Mouse (Mus musculus): ENCODE results near the gene Plxna1. TPM values are rescaled to one million over a fixed set of nuclear protein-coding genes. Genes with fewer than 3 reads are reported as not detected.

The Plxna1 gene
- polyA plus RNA-seq, 1 experiment from 2014 or later, result 41.4 TPM

DNA sequence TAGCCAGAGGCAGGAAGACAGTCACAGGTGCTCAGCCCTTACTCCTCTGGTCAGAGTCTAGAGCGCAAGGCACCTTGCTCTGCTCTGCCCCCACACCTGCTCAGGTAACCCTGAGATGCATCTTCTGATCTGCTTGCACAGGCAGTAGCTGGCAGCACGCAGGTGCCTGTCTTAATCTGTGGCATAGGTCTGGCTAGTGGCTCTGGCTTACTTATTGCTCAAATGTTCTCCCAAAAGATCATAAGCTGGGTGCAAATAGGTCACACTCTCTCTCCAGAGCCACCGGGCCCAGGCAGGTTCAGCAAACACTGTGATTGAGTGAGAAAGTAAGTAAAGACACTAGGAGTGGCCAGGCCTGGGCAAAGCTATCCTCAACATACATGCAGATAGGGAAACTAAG, 3.2 kb downstream of the Plxna1 start:
- H3K4me1 ChIP-seq (replicated peaks), result peaks cover 81% of the 10 kb centered on the region
- H3K9me3 ChIP-seq, result no peaks in the 10 kb centered on the region
- peak overlapping the region; percentile 53; the same call in 1 of the 2 replicates for H3K27ac ChIP-seq (replicated peaks)
- peak overlapping the region; percentile 99; the same call in 1 of the 2 replicates for H3K9ac ChIP-seq
- H3K27me3 ChIP-seq, result peaks cover 7% of the 10 kb centered on the region
- H3K4me3 ChIP-seq, result peak overlapping the region; percentile 99
- no peak for ATAC-seq (ENCODE audit: low read depth)
- peaks cover 36% of the 10 kb centered on the region for H3K36me3 ChIP-seq
- peak overlapping the region; percentile 92 for H3K4me2 ChIP-seq
- 90% methylated on average over 3 of the region's 3 CpGs for WGBS

DNA sequence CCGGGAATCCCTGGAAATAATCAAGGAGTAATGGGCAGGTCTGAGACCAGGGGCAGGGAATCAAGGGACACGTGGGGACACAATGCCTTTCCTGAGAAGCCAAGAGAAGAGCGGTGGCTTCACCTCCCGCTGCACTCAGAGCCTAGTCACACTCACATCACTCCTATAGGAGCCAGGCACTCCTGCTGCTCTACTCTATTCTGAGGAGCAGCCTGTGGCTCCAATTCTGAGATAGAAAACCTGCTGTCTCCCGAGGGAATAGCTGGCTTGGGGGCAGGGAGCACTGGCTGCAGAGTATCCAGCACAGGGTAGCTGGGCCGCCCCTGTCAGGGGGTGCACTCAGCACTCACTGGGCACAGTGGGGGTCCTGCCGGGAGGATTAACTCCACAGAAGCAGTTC, 6.8 kb downstream of the Plxna1 start:
- peaks cover 99% of the 10 kb centered on the region for H3K4me1 ChIP-seq (replicated peaks)
- no peak overlapping the region for H3K27ac ChIP-seq (replicated peaks)
- H3K4me3 ChIP-seq, result no peak overlapping the region
- H3K9ac ChIP-seq, result 0 out of 2 replicates have a peak overlapping the region, but pooled peaks have one; percentile 38
- H3K4me2 ChIP-seq, result 0 out of 2 replicates have a peak overlapping the region, but pooled peaks have one; percentile 5
- 40% methylated on average over 7 of the region's 7 CpGs for WGBS
- ATAC-seq (ENCODE audit: low read depth), result no peak
- H3K36me3 ChIP-seq, result peaks cover 55% of the 10 kb centered on the region
- H3K9me3 ChIP-seq, result no peaks in the 10 kb centered on the region
- H3K27me3 ChIP-seq, result no peaks in the 10 kb centered on the region

DNA sequence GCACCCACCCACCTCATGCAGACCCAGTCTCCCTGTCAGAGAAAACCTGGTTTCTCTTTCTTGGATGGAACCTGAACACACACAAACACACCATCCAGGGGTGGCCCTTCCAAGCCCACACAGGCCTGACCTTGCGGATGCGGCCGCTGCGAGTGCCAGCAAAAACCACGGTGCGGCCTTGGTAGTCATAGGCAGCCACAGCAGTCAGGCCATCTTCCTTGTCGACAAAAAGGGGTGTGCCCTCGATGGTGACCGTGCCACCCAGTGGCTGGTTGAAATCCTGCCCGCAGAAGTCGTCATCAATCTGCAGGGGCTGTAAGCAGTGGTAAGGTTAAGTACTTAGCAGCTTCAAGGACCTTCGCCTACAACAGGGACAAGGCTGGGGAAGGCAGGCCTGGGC, 7.7 kb downstream of the Plxna1 start:
- no peak for ATAC-seq (ENCODE audit: low read depth)
- H3K4me1 ChIP-seq (replicated peaks), result peaks cover 99% of the 10 kb centered on the region

DNA sequence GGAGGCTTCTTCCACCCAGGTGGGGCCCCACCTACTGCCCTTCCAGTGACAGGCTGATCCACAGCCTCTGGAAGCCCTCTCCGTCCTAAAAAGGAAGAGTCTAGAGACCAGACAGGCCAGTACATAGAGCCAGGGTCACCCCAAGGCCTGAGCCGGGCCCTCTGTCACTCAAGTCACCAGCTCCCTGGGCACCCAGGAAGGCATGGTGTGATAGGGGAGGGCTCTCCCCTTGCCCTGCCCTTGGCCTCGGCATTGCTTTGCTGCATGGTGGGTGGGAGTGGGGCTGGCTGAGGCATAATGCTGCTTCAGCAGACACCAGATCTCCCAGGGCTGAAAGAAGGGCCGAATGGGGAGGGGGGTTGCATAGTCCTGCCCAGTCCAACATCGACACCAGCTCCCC, 8.3 kb downstream of the Plxna1 start:
- peak overlapping the region; percentile 44; the same call in 1 of the 2 replicates for H3K9ac ChIP-seq
- no peaks in the 10 kb centered on the region for H3K27me3 ChIP-seq
- H3K27ac ChIP-seq (replicated peaks), result no peak overlapping the region
- no peak overlapping the region for H3K4me3 ChIP-seq
- 86% methylated on average over 5 of the region's 5 CpGs for WGBS
- H3K4me2 ChIP-seq, result no peak overlapping the region
- H3K36me3 ChIP-seq, result peaks cover 69% of the 10 kb centered on the region
- ATAC-seq (ENCODE audit: low read depth), result no peak
- no peaks in the 10 kb centered on the region for H3K9me3 ChIP-seq
- peaks cover 99% of the 10 kb centered on the region for H3K4me1 ChIP-seq (replicated peaks)

More for the DNA sequence above, 7.7 kb downstream of the Plxna1 start:
- Histone ChIP-seq H3K9me3 (no peaks in the 10 kb centered on the region), H3K9ac (no peak overlapping the region), H3K27ac (replicated peaks) (no peak overlapping the region), H3K27me3 (no peaks in the 10 kb centered on the region), H3K36me3 (peaks cover 63% of the 10 kb centered on the region), H3K4me3 (no peak overlapping the region), H3K4me2 (no peak overlapping the region)
- whole genome bisulfite sequencing, result 87% methylated on average over 12 of the region's 12 CpGs

DNA sequence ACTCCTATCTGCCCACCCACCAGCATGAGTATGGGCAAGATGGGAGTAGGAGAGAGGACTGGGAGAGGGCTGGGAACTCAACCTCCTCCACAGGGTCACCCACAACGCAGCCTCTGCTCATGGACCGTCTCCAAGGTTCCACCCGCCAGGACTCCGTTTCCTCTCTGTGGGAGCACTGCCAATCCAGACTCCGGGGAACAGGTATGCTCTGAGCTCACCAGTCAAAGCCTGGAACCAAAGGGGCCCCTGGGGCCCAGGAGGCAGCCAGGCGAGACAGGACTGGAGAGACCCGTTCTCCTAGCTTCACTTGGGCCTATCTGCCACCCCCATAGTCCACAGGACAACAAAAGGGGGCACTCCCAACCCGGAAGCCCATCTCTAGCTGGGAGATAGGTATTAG, 9.3 kb downstream of the Plxna1 start:
- Histone ChIP-seq H3K9ac (0 out of 2 replicates have a peak overlapping the region, but pooled peaks have one; percentile 9), H3K4me1 (replicated peaks) (peaks cover 99% of the 10 kb centered on the region)
- no peak for ATAC-seq (ENCODE audit: low read depth)

DNA sequence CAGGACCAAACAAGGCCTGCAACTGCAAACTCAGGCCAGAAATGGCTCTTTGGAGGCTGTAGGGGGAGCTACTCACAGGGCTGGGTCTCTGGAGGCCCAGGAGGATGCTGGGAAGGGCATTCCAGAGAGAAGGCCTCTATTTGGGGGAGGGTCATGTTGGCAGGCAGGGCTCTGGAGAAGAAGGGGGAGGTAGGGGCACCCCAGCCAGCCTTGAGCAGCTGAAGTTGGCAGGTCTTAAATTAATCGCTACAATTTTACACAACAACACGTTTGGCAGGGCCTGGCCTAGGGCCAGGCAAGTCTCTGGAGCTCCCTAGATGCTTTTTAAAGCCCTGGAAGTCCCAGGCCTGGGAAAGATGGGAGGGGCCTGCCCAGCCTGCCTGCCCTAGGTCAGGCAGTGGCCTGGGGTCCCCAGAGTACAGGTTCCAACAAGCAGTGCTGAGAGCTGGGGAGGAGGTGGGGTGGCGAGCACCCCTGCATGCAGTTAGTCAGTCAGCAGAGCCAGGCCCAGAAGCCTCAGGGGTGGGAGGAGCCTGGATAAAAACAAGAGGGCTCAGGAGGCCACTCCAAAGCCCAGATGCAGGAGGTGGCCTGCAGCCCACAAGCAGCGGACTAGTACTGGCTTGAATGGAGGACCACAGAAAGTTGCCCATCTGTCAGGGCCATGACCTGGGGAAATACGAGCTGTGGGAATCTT, 10.8 kb downstream of the Plxna1 start:
- peak; percentile 67 for ATAC-seq (ENCODE audit: low read depth)
- Histone ChIP-seq H3K4me1 (replicated peaks) (peaks cover 94% of the 10 kb centered on the region), H3K9ac (peak overlapping the region; percentile 41), H3K4me3 (no peak overlapping the region), H3K9me3 (no peaks in the 10 kb centered on the region), H3K27me3 (no peaks in the 10 kb centered on the region), H3K4me2 (no peak overlapping the region), H3K27ac (replicated peaks) (peak overlapping the region; percentile 81), H3K36me3 (peaks cover 82% of the 10 kb centered on the region)
- 10% methylated on average over 5 of the region's 5 CpGs for WGBS

More for the DNA sequence above, 9.3 kb downstream of the Plxna1 start:
- peaks cover 79% of the 10 kb centered on the region for H3K36me3 ChIP-seq
- WGBS, result 74% methylated on average over 8 of the region's 8 CpGs
- no peaks in the 10 kb centered on the region for H3K27me3 ChIP-seq
- no peak overlapping the region for H3K27ac ChIP-seq (replicated peaks)
- no peaks in the 10 kb centered on the region for H3K9me3 ChIP-seq
- no peak overlapping the region for H3K4me2 ChIP-seq
- H3K4me3 ChIP-seq, result no peak overlapping the region

DNA sequence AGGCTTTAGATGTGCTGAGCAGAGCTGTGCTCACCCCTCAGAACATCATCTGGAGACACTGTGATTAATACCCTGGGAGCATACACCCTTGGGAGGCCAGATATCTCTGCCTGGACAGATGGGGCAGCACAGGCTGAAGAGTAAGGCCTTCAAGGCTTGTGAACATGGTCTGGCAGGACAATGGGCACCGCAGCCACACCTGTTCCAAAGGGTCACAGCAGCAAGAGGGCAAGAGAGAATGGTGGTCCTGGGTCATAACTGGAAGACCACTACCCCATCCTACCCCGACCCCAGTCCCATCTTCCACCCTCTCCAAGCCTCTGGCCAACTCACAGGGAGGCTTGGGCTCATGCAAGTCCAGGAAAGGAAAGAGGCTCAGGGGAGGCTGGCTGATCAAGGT, 11.9 kb downstream of the Plxna1 start:
- 92% methylated on average over 2 of the region's 2 CpGs for WGBS
- H3K9me3 ChIP-seq, result no peaks in the 10 kb centered on the region
- no peak overlapping the region for H3K4me2 ChIP-seq
- ATAC-seq (ENCODE audit: low read depth), result no peak
- H3K4me1 ChIP-seq (replicated peaks), result peaks cover 94% of the 10 kb centered on the region
- H3K36me3 ChIP-seq, result peaks cover 74% of the 10 kb centered on the region
- H3K27me3 ChIP-seq, result no peaks in the 10 kb centered on the region
- no peak overlapping the region for H3K4me3 ChIP-seq
- no peak overlapping the region for H3K9ac ChIP-seq
- peak overlapping the region; percentile 81; the same call in 1 of the 2 replicates for H3K27ac ChIP-seq (replicated peaks)

DNA sequence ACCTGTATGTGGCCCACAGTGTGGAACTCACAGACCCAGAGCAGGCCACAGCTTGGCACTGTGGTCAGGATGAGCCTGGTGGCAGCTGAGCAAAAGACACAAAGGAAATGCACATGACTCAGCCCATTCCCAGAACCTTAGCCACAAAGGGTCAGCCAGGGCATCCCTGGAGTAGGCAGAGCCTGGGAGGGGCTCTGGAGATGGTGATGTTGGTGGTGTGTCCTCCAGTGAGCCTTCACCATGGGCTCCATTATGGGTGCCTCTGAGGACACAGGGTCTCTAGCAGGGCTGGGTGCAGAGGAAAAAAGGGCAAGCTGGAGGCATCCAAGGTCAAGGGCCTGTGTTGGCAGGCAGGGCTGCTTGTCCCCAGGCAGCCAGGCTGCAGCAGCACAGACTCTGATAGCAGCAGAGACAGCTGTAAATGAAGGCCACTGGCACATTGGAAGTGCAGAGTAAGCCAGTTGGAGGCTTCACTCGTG, 12.3 kb downstream of the Plxna1 start:
- H3K27ac ChIP-seq (replicated peaks), result no peak overlapping the region
- 45% methylated on average over 1 of the region's 1 CpGs for WGBS
- H3K4me3 ChIP-seq, result no peak overlapping the region
- no peak overlapping the region for H3K9ac ChIP-seq
- no peak overlapping the region for H3K4me2 ChIP-seq
- H3K36me3 ChIP-seq, result peaks cover 69% of the 10 kb centered on the region
- ATAC-seq (ENCODE audit: low read depth), result no peak
- peaks cover 94% of the 10 kb centered on the region for H3K4me1 ChIP-seq (replicated peaks)
- H3K27me3 ChIP-seq, result no peaks in the 10 kb centered on the region
- no peaks in the 10 kb centered on the region for H3K9me3 ChIP-seq

DNA sequence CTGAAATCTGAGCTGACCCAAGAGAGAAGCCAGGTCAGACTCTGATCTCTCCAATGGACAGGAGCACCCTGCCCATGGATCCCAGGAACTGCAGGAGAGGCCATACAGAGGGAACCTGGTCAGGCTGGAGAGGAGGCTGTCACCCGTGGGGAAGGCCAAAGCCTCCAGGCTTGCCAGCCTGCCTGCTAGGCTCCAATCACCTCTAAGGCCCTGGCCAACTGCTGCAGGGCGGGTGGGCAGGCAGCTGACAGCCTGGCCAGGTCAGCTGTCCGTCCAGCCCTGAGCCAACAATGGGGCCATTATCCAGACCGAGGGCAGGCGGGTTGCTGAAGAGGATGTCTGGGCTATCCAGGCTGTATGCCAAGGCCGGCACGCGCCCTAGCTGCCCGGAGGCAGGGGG, 14.1 kb downstream of the Plxna1 start:
- Histone ChIP-seq H3K27me3 (no peaks in the 10 kb centered on the region), H3K4me1 (replicated peaks) (peaks cover 93% of the 10 kb centered on the region), H3K4me3 (no peak overlapping the region), H3K4me2 (no peak overlapping the region), H3K27ac (replicated peaks) (no peak overlapping the region), H3K36me3 (peaks cover 60% of the 10 kb centered on the region), H3K9me3 (no peaks in the 10 kb centered on the region), H3K9ac (no peak overlapping the region)
- ATAC-seq (ENCODE audit: low read depth), result no peak
- WGBS, result 79% methylated on average over 9 of the region's 9 CpGs

DNA sequence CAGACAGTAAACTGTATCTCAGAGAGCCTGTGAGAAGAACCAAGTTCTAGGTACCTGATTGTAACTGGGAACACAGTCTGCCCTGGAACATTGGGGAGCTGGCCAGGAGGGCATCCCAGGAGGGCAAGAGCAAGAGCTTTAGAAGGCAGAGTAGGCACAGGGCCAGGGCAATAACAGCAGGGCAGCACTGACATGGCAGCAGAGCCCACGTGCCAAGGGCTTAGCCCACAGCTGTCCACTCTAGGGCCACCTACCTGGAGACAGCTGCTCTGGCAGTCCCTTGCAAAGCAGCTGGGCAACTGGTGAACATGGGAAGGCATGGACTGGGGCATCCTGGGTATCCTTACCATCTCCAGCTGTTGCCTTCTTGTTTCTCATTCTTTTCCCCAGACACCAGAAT, 14.6 kb downstream of the Plxna1 start:
- H3K4me2 ChIP-seq, result no peak overlapping the region
- H3K27me3 ChIP-seq, result no peaks in the 10 kb centered on the region
- no peak overlapping the region for H3K9ac ChIP-seq
- H3K4me1 ChIP-seq (replicated peaks), result peaks cover 88% of the 10 kb centered on the region
- peaks cover 59% of the 10 kb centered on the region for H3K36me3 ChIP-seq
- ATAC-seq (ENCODE audit: low read depth), result no peak
- no peak overlapping the region for H3K27ac ChIP-seq (replicated peaks)
- no peak overlapping the region for H3K4me3 ChIP-seq
- H3K9me3 ChIP-seq, result no peaks in the 10 kb centered on the region
- 71% methylated on average over 1 of the region's 1 CpGs for WGBS

DNA sequence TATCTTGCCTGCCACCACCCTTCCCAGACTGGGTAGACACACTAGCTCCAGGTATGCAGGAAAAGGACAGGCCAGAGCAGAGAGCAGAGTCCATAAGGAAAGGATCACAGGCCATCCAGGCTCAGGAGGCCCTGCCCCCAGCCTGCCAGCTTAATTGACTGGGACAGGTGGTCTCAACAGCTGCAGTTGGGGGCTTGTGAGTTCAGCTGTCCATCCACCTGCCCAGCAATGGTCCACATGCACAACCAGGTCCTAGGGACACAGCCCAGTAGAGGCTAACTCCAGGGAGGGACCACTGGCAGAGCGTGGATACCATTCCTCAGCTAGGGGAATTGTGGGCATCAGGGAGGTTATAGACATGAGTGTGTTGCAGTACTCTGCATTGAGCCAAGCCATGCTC, 16.6 kb downstream of the Plxna1 start:
- no peak for ATAC-seq (ENCODE audit: low read depth)
- peak overlapping the region; percentile 38 for H3K9ac ChIP-seq
- H3K27ac ChIP-seq (replicated peaks), result peak overlapping the region; percentile 68
- H3K4me3 ChIP-seq, result no peak overlapping the region
- H3K27me3 ChIP-seq, result no peaks in the 10 kb centered on the region
- peaks cover 73% of the 10 kb centered on the region for H3K36me3 ChIP-seq
- peaks cover 69% of the 10 kb centered on the region for H3K4me1 ChIP-seq (replicated peaks)
- H3K4me2 ChIP-seq, result no peak overlapping the region
- WGBS, result 100% methylated on average over 1 of the region's 1 CpGs
- no peaks in the 10 kb centered on the region for H3K9me3 ChIP-seq

DNA sequence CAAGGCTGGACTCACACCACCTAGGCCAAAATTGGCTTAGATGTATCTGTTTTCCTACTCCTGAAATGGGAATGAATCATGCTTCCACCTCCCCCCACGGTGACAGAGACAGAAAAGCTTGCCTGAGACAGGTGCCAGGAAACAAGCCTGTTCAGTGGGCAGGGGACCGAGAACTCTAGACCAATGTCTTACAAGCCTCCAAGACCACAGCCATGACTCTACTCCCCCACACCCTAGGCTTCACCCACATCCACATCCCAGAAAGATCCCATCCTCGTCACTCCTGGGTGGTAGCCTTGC, 17.0 kb downstream of the Plxna1 start:
- H3K9ac ChIP-seq, result peak overlapping the region; percentile 38
- peaks cover 77% of the 10 kb centered on the region for H3K36me3 ChIP-seq
- H3K4me2 ChIP-seq, result peak overlapping the region; percentile 16; the same call in 1 of the 2 replicates
- H3K27ac ChIP-seq (replicated peaks), result peak overlapping the region; percentile 68
- peaks cover 65% of the 10 kb centered on the region for H3K4me1 ChIP-seq (replicated peaks)
- WGBS, result 80% methylated on average over 3 of the region's 3 CpGs
- no peaks in the 10 kb centered on the region for H3K9me3 ChIP-seq
- ATAC-seq (ENCODE audit: low read depth), result no peak
- H3K4me3 ChIP-seq, result no peak overlapping the region
- no peaks in the 10 kb centered on the region for H3K27me3 ChIP-seq

All from neural tube, embryonic 13.5 days (tissue).